Mouse (Mus musculus): ENCODE measurements around the gene Plcl1.

DNA sequence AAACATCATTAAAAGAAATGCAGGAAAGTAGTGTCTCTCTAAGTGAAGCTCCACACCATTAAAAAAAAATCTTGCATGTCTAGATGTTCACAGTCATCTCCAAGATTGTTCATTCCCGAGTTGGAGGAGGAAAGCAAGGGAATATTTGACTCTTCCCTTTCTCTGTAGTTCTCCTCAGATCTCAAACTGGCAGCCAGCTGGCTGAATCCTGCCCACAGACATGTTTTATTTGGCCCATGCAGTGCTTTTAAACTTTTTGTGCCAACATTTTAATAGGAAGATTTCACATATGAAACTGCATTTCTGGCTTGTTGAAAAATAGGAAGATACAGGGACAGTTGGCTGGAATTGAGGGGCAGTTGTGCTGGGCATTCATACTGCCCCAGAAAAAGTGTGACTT is 94.2 kb downstream of the Plcl1 start:
- TF ChIP-seq CTCF (IDR thresholded peaks at IDR 0.05; ENCODE audit: extremely low read depth, insufficient read length, insufficient replicate concordance, low read depth, low read length) (no peak), POLR2A (IDR thresholded peaks at IDR 0.05; ENCODE audit: low read depth, low read length) (no peak)

Measured in small intestine, adult 2 months (tissue).